Mouse (Mus musculus) brain, embryonic 14.5 days (tissue): ENCODE results near the gene Mtx3.

Experiments used
- CTCF ChIP-seq: fragments of 200-500 bp; IDR thresholded peaks from 2 replicates; pipeline ENCODE4 v1.5.1; 2012; ENCODE audit warnings: inconsistent platforms, mild to moderate bottlenecking, moderate library complexity, borderline replicate concordance; ENCODE audit not compliant: insufficient read depth, insufficient read length; ENCODE audit errors: extremely low read depth
- POLR2A ChIP-seq: fragments of 200-500 bp; IDR thresholded peaks from 2 replicates; pipeline ENCODE4 v1.6.1; 2012; ENCODE audit warnings: mild to moderate bottlenecking, inconsistent platforms, borderline replicate concordance; ENCODE audit not compliant: poor library complexity, insufficient read depth, insufficient read length, severe bottlenecking; ENCODE audit errors: extremely low read depth

GRCm38 (mm10) chr13:92798830-92799229 is 45.7 kb upstream of the Mtx3 start:
- TF ChIP-seq CTCF (no peak), POLR2A (no peak)
